Mouse (Mus musculus) liver, embryonic 14.5 days (tissue): ENCODE data around the gene Chd1l.

Experiments used
- CTCF ChIP-seq: IDR thresholded peaks from 2 replicates; pipeline ENCODE4 v1.5.1; 2016; ENCODE audit warnings: antibody characterized with exemption, low read depth, control low read depth
- EP300 ChIP-seq: IDR thresholded peaks from 2 replicates; pipeline ENCODE4 v1.6.1; 2016; ENCODE audit warnings: antibody characterized with exemption, low read depth

GRCm38 (mm10) chr3:97659746-97660145 lies 49.7 kb upstream of the Chd1l start:
- TF ChIP-seq CTCF (no peak), EP300 (no peak)
